Mouse (Mus musculus) thymus, postnatal 4 days (tissue): ENCODE results near the gene Mob2.

Experiments
- DNase-seq: peaks from one replicate; pipeline ENCODE4 v3.0.0; 2021

The Mob2 gene

GRCm38 (mm10) chr7:142079365-142079764 lies 18.5 kb upstream of the Mob2 start:
- no peak for DNase-seq

GRCm38 (mm10) chr7:142077138-142077537 lies 16.3 kb upstream of the Mob2 start:
- no peak for DNase-seq

GRCm38 (mm10) chr7:142074146-142074886 lies 13.5 kb upstream of the Mob2 start:
- no peak for DNase-seq

- DNase-seq, result no peak
Observed at GRCm38 (mm10) chr7:142071717-142072116, 10.9 kb upstream of the Mob2 start.

- DNase-seq, result no peak
Observed at GRCm38 (mm10) chr7:142071212-142071578, 10.3 kb upstream of the Mob2 start.

- DNase-seq, result peak; percentile 83
Observed at GRCm38 (mm10) chr7:142070458-142071211, 9.8 kb upstream of the Mob2 start.

GRCm38 (mm10) chr7:142068429-142068828 lies 7.6 kb upstream of the Mob2 start:
- no peak for DNase-seq

- DNase-seq, result peak; percentile 61
Observed at GRCm38 (mm10) chr7:142060185-142060930, 507 bp downstream of the Mob2 start.

- DNase-seq, result no peak
Observed at GRCm38 (mm10) chr7:142059024-142059423, 1.8 kb downstream of the Mob2 start.

GRCm38 (mm10) chr7:142057121-142057520 lies 3.7 kb downstream of the Mob2 start:
- DNase-seq, result no peak

GRCm38 (mm10) chr7:142056601-142057061 lies 4.2 kb downstream of the Mob2 start:
- peak; percentile 24 for DNase-seq

GRCm38 (mm10) chr7:142055431-142055830 lies 5.4 kb downstream of the Mob2 start:
- no peak for DNase-seq

GRCm38 (mm10) chr7:142050536-142050935 lies 10.3 kb downstream of the Mob2 start:
- DNase-seq, result no peak

GRCm38 (mm10) chr7:142045932-142046331 lies 14.9 kb downstream of the Mob2 start:
- DNase-seq, result no peak

- DNase-seq, result no peak
Observed at GRCm38 (mm10) chr7:142045344-142045743, 15.5 kb downstream of the Mob2 start.

GRCm38 (mm10) chr7:142040756-142041155 lies 20.1 kb downstream of the Mob2 start:
- DNase-seq, result no peak

GRCm38 (mm10) chr7:142037553-142038170 lies 23.2 kb downstream of the Mob2 start:
- DNase-seq, result peak; percentile 68

GRCm38 (mm10) chr7:142035048-142035811 lies 25.6 kb downstream of the Mob2 start:
- DNase-seq, result no peak

- no peak for DNase-seq
Observed at GRCm38 (mm10) chr7:142034198-142034597, 26.7 kb downstream of the Mob2 start.

GRCm38 (mm10) chr7:142030073-142030472 lies 30.8 kb downstream of the Mob2 start:
- DNase-seq, result no peak

GRCm38 (mm10) chr7:142025926-142026325 lies 34.9 kb downstream of the Mob2 start:
- no peak for DNase-seq

- no peak for DNase-seq
Observed at GRCm38 (mm10) chr7:142025196-142025595, 35.7 kb downstream of the Mob2 start.
